Mouse (Mus musculus) B cell, adult 2 months (primary cell): ENCODE data around the gene Ffar4.

Experiments
- DNase-seq, 2 experiments: peaks; one replicate each; pipeline ENCODE4 v3.0.0; 2022

Ffar4 gene

DNA sequence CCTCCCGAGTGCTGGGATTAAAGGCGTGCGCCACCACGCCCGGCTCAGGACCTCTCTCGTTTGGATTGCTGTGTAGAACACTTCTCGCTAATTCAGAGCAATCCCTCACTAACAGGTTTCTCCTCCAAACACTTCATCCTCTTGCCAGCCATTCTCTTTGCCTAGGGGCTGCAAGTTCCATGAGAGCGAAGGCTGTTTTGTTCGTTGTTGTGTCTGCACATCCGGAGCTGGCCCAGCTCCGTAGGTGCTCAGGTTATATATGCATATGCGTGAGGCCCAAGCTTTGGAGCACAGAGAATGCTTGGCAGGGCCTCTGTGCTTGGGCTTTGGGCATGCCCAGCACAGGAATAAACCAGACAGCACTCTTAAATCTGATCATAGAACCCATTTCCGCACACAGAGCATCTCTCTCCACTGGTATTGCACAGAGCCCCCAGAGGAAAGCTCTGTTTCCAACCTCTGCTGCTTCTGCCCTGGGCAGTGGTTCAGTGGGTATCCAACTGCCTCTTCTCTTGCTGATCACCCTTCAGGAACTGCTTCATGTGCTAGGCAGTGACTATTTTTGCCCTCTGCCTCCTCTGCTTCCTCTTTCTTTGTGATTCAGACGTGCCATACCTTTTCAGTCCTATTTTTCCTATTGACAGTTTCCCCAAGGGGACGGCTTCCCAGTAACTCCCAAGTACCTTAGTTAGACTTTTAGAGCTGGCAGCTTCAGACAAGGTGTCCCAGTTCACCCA lies 12.8 kb downstream of the Ffar4 start:
- DNase-seq = no peak

DNA sequence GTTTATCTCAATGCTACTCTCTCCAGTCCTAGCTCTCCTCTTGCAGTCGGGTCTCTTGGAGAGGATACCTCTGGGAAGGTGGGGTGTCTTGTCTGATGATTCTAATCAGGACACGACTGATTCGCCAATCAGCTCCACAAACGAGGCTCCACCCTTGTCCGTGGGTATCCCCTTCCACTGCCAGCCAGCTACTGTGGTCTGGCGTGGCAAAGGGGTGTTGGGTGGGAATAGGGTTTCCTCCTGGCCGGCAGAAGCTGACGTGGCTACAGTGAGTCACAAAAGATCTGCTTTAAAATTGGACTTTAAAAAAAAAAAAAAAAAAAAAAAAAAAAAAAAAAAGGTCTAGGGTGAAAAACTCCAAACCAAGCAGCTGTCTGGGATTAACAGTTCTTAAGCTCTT lies 14.2 kb downstream of the Ffar4 start:
- DNase-seq = no peak

DNA sequence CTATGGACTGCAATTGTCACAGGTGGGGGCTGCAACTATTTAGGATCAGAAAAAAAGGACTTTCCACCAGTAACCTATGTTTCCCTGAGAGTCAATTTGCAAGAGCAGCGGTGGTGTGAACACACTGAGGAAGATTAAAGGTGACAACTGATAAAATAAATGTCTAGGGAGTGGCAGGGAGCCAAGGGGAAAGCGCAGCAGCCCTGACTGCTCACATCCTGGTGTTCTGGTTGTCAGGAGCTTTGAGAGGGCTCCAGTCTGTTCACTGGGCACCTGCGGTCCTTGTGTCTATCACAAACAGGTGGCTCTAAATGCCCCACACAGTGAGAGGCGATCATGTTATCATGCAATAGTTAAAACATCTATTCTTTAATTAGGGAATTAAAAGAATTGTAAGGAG lies 15.7 kb downstream of the Ffar4 start:
- no peak for DNase-seq

DNA sequence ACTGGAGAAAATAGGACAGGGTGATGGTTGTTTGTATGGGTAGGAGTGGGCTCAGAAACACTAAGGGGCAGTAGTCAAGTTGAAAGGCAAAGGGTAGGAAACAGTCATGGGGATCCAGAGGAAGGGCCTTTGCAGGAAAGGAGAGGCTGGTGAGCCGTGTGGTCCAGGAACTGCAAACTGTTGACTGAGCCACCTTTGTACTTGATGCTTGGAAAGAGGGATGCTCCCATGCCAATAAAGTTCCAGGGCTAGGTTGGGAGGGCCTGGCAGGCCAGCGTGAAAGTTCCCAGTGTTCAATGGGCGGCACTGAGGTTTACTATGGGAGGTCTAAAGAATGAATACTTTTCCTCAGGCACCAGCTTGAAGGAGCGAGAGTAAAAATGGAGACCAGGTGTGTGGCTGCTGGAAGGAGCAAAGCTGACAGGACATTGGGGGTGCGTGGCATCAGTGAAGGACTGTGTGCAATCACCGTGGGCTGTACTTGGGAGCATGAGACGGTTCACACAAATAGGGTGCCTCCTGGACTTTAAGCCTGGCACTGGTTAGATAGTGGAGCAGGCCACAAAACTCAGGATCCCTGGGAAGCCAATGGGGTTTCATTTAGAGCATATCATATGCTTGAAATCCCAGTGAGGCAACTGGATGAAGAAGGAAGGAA lies 18.1 kb downstream of the Ffar4 start:
- DNase-seq = no peak

DNA sequence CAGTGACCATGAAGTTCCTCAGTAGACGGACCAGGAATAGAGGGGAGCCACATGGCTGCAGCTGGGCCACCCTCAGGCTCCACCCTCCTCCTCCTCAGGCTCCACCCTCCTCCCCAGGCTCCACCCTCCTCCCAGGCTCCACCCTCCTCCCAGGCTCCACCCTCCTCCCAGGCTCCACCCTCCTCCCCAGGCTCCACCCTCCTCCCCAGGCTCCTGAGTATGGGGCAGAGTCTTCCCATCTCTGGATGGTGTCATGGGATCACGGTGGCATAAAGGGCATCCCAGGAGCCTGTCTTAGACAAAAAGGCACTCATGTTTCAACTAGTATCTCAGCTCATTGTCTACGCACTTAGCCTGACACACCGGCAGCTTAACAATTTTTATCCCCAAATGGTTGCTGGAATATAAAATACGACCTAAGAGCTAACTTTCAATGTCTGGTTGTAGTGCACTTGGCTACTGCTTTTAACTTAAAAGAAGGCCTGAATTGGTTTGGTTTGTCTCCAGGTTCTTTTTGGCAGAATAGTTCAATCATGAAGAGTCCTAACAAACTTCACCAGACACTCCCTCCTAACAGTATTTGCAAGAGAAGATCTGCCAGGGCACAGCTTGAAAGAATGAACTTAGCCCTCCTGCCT lies 23.4 kb downstream of the Ffar4 start:
- no peak for DNase-seq

DNA sequence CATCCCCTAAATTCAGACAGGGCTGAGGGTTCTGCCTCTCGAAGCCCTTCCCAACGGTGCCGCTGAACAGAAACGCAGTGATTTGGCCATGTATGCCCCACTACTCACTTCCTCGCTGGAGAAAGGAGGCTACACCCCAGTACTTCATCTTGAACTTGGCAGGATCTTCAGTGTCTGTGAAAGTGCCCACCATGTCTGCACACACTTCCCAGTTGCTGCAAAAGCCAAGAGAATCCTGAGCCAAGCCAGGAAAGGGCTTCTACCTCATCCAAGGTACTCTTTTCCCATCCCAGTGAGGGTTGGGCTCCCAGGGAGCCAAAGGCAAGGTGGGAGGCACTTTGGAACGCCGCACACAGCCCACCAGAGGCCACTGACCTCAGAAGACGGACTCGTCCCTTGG lies 27.1 kb downstream of the Ffar4 start:
- no peak for DNase-seq

DNA sequence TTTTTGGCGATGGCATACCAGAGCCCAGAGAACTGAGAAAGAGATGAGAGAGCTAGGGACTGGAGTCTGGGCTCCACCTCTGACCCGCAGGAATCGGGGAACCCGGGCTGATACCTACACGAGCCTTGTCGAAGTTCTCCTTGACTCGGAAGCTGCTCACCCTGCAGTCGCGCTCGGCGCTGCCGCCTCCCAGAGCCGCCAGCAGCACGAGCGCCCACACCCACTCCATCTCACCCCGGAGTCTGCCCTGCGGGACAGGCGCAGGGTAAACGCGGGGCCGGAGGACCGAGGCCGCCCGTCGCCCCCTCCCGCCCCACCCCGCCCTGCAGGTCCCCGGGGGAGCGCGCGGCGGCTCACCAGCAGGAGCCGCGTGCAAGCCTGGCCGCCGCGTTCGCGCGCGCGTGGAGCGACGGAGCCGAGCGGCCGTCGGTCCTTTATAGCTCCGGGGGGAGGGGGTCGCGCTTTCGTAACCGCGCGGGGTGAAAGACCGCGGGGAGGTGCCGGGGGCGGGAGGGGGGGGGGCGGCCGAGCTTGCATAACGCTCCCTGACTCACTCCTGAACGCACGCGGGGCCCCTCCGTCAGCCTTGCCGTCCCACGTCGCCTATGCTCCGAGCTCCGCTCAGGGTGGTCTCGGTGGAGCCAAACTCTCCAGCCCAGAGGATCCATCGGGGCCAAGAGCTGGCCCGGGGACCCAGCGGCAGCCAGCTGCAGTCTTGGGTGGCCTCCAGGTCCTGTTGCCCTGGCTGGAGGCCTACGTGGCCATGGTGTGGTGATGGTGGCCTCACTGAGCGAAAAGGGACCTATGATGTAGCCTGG lies 27.7 kb downstream of the Ffar4 start:
- DNase-seq = no peak

DNA sequence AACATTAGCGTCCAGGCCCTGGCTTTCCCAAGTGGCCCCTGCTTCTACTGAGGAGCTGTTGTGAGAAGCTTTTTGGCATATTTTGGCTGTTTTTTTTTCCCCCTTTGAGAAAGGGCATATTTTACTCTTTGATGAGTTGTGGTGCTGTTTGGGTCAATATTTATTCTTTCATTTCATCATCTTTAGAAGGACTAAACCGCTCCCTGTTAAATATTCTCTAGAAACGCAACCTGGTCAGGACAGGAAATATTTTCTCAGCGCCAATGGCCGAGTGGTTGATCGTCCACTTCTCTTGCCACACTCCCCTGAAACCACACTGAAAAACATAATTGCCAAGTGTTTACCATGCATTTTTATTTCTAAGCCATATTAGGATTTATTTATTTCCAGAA lies 28.3 kb downstream of the Ffar4 start, which contains the start of gene Rbp4:
Gene Rbp4 (minus strand): TSS at position 63 of the 392 bp plus-strand sequence.
- no peak for DNase-seq

DNA sequence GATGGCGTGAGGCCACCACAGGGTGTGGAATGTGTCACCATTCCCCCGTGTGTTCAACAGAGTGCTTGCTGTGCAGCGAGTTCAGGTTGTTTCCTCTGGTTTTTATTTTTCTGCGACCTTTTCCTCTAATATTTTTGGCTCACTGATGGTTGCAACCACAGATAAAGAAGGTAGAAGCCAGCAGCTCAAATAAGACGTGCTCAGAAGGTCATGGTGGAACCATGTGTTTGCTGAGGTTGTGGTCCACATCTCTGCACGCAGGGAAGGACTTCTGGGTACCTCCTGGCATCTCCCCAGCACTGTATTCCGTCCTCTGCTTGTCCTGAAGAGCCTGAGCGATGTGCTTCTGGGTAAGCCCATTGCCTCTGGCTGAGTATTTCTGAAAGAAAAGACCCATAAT lies 29.8 kb downstream of the Ffar4 start:
- DNase-seq = no peak

DNA sequence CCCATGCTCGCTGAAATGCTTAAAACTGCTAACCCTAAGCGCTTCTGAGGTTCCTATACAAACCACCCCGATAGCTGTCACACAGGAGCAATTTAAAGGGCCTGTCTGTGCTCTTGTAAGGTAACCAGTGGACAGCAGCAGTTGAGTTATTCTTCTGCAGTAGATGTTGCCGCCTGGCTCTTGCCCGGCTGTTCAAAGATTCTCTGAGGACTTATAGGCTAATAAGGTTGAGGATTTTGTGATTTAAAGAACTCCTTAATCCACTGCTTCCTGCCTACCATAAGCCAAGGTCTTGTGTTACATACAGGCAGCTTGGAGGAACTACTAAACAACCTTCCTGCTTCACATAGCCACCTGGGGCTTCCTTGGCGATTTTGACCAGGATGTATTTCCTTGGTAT lies 35.6 kb downstream of the Ffar4 start, which contains the start of gene Pde6c:
Gene Pde6c (plus strand): TSS at position 301 of the 400 bp plus-strand sequence.
- DNase-seq = no peak

DNA sequence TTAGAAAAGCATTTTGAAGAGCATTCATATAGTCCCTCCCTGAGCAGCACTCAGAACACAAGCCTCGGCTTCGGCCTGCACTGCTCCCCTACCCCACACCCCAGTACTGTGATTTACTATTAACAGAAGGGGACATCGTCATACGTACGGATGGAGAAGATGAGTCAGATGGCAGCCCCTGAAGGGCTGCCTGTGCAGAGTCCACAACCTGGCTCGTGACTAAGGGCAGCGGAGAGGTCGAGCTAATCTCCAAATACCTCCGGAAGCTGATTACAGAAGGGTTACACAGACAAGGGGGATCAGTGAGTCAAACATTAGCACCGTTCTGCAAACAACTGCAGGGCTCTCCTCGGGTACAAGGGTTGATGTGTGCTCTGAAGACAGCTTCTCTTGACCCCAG lies 37.1 kb downstream of the Ffar4 start:
- DNase-seq = no peak

DNA sequence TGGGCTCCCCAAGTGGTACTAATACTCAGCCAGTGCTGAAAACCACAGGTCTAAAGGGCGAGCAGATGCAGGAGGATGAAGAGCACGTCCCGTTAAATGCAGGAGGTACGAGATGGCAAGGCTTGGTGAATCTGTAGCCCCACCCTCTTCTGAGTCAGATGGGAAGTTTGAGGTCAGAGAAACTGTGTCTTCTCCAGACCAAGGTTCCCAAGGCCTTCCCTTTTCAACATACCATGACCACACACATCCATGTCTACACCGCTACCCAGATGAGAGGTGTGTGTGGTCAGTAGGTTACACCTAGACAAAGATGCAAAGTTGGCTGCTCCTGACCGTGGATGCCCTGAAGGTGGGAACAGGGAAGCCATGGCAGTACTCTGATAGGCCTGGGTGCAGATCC lies 37.9 kb downstream of the Ffar4 start:
- DNase-seq = no peak

DNA sequence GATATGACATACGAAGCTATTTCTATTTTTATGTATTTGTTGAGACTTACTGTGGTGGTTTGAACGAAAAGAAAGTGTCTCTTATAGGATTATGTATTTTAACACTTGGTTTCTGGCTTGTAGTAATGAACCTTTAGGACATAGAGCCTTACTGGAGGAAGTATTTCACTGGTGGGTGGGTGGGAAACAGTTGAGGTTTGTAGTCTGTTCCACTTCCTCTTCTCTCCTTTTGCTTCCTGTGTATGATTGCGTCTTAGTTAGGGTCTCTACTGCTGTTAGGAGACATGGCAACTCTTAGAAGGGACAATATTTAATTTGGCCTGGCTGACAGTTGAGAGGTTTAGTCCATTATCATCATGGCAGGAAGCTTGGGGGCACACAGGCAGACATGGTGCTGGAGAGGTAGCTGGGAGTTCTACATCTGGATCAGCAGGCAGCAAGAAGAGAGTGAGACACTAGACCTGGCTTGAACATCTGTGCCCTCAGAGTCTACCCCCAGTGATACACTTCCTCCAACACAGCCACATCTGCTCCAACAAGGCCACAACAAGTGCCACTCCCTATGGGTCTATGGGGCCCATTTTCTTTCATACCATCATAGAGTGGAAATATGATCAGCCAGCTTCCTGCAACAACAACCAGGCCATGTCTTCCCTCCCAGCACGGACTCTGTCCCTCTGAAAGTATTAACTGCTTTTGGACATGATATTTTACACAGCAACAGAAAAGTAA lies 46.8 kb downstream of the Ffar4 start:
- DNase-seq = peak; percentile 22 to 23

DNA sequence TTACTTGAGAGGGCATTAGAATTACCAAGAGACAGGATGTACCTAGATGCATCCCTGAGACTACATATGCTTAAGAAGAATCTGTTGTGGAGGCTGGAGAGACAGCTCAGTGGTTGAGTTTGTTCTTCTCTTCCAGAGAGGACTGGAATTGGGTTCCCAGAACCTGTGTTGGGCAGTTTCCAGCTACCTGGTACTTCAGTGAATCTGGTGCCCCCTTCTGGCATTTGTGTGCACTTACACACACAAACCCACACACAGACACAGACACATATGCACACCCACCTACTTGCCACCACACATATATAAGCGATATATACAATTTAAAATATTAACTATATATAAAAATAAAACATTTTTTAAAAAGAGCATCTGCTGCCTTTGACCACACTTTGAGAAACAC lies 59.4 kb downstream of the Ffar4 start:
- no peak for DNase-seq

DNA sequence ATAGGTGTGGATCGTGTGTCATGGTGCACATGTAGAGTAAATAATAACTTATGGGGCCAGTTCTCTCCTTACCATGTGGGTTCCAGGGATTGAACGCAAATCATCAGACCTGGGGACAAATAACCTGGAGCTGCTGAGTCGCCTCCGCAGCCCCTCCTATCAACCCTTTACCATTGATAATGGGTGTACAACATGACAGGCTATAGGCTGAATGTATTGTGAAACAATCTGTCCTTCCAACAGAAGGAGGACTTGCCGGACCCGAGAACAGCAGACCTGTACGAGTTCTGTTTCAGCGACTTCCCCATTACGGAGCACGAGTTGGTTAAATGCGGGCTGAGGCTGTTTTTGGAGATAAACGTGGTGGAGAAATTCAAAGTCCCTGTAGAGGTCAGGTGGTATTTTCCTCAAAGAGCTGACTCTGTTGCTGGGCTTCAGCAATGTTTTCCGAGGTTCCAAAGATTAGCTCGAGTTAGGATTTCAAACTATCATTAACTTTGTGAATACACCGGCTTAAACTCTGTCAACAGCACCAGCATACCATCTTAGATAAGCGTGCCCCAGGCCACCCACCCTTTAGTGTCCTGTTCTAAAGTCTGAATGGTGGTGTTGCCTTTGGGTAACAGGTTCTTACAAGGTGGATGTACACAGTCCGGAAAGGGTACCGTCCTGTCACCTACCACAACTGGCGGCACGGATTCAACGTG lies 64.9 kb downstream of the Ffar4 start:
- DNase-seq = no peak
